Mouse (Mus musculus): Measurements from ENCODE around the gene Tbcc. TPM values are rescaled to one million over a fixed set of nuclear protein-coding genes. Genes with fewer than 3 reads are reported as not detected.
A peak's percentile ranks its signal among the peaks of the same experiment; 100 is the strongest.

The Tbcc gene
- polyA plus RNA-seq, 1 experiment from 2014 or later: 87.8 TPM

- peak overlapping the region; percentile 84 for H3K4me2 ChIP-seq (replicated peaks)
- peak overlapping the region; percentile 72 for H3K9ac ChIP-seq
- ATAC-seq (ENCODE audit: low FRiP score, low read depth): peak; percentile 66
- H3K9me3 ChIP-seq: no peaks in the 10 kb centered on the region
- no peaks in the 10 kb centered on the region for H3K27me3 ChIP-seq (replicated peaks)
- H3K4me3 ChIP-seq: peak overlapping the region; percentile 61
- H3K27ac ChIP-seq: peak overlapping the region; percentile 96
- H3K4me1 ChIP-seq: peaks cover 25% of the 10 kb centered on the region
- under 1% methylated on average over 43 of the region's 44 CpGs for WGBS
- no peaks in the 10 kb centered on the region; the same call in 1 of the 2 replicates for H3K36me3 ChIP-seq
Measured at GRCm38 (mm10) chr17:46889450-46890084, 917 bp upstream of the Tbcc start.

- Histone ChIP-seq H3K4me3 (peak overlapping the region; percentile 89), H3K4me1 (peaks cover 25% of the 10 kb centered on the region), H3K9me3 (no peaks in the 10 kb centered on the region), H3K27ac (peak overlapping the region; percentile 71), H3K4me2 (replicated peaks) (peak overlapping the region; percentile 84), H3K27me3 (replicated peaks) (no peaks in the 10 kb centered on the region), H3K9ac (peak overlapping the region; percentile 93), H3K36me3 (no peaks in the 10 kb centered on the region; the same call in 1 of the 2 replicates)
- ATAC-seq (ENCODE audit: low FRiP score, low read depth): peak; percentile 26
- WGBS: 2% methylated on average over 63 of the region's 64 CpGs
Measured at GRCm38 (mm10) chr17:46890843-46891594, 535 bp downstream of the Tbcc start.

- WGBS: 93% methylated on average over 9 of the region's 9 CpGs
Measured at GRCm38 (mm10) chr17:46895426-46895825, 4.9 kb downstream of the Tbcc start.

GRCm38 (mm10) chr17:46897221-46897950 lies 6.9 kb downstream of the Tbcc start:
- 49% methylated on average over 13 of the region's 13 CpGs for WGBS

More at GRCm38 (mm10) chr17:46895426-46895825, 4.9 kb downstream of the Tbcc start:
- H3K9ac ChIP-seq: no peak overlapping the region
- no peak for ATAC-seq (ENCODE audit: low FRiP score, low read depth)
- no peak overlapping the region for H3K4me2 ChIP-seq (replicated peaks)
- no peaks in the 10 kb centered on the region for H3K27me3 ChIP-seq (replicated peaks)
- H3K9me3 ChIP-seq: no peaks in the 10 kb centered on the region
- peaks cover 25% of the 10 kb centered on the region for H3K4me1 ChIP-seq
- no peak overlapping the region for H3K4me3 ChIP-seq
- H3K27ac ChIP-seq: no peak overlapping the region
- no peaks in the 10 kb centered on the region; the same call in 1 of the 2 replicates for H3K36me3 ChIP-seq

GRCm38 (mm10) chr17:46900941-46901340 lies 10.5 kb downstream of the Tbcc start:
- WGBS: 54% methylated on average over 2 of the region's 2 CpGs
- ATAC-seq (ENCODE audit: low FRiP score, low read depth): no peak
- Histone ChIP-seq H3K4me1 (no peaks in the 10 kb centered on the region; the same call in 1 of the 2 replicates), H3K9ac (no peak overlapping the region), H3K9me3 (no peaks in the 10 kb centered on the region), H3K36me3 (no peaks in the 10 kb centered on the region), H3K4me3 (no peak overlapping the region), H3K4me2 (replicated peaks) (no peak overlapping the region), H3K27me3 (replicated peaks) (no peaks in the 10 kb centered on the region), H3K27ac (no peak overlapping the region)

More at GRCm38 (mm10) chr17:46897221-46897950, 6.9 kb downstream of the Tbcc start:
- no peak overlapping the region for H3K27ac ChIP-seq
- no peaks in the 10 kb centered on the region for H3K9me3 ChIP-seq
- no peak for ATAC-seq (ENCODE audit: low FRiP score, low read depth)
- no peaks in the 10 kb centered on the region for H3K27me3 ChIP-seq (replicated peaks)
- no peaks in the 10 kb centered on the region; the same call in 1 of the 2 replicates for H3K36me3 ChIP-seq
- no peak overlapping the region for H3K4me2 ChIP-seq (replicated peaks)
- H3K4me3 ChIP-seq: no peak overlapping the region
- peaks cover 12% of the 10 kb centered on the region for H3K4me1 ChIP-seq
- H3K9ac ChIP-seq: no peak overlapping the region

- no peaks in the 10 kb centered on the region for H3K27me3 ChIP-seq (replicated peaks)
- H3K27ac ChIP-seq: no peak overlapping the region
- no peaks in the 10 kb centered on the region for H3K36me3 ChIP-seq
- H3K4me3 ChIP-seq: no peak overlapping the region
- H3K9ac ChIP-seq: no peak overlapping the region
- 23% methylated on average over 19 of the region's 19 CpGs for WGBS
- no peak overlapping the region for H3K4me2 ChIP-seq (replicated peaks)
- 0 out of 2 replicates have a peak, but pooled peaks cover 3% of the 10 kb centered on the region for H3K9me3 ChIP-seq
- H3K4me1 ChIP-seq: no peaks in the 10 kb centered on the region
- 0 out of 2 replicates have a peak, but pooled peaks have one; percentile 63 for ATAC-seq (ENCODE audit: low FRiP score, low read depth)
Measured at GRCm38 (mm10) chr17:46903876-46904490, 13.5 kb downstream of the Tbcc start.

GRCm38 (mm10) chr17:46910186-46910585 lies 19.7 kb downstream of the Tbcc start, which contains the start of gene Prph2:
Gene Prph2 (plus strand): TSS chr17:46910459.
- no peak within 1 kb of the TSS for H3K27ac ChIP-seq
- no peaks in the 10 kb centered on the region for H3K36me3 ChIP-seq
- H3K27me3 ChIP-seq (replicated peaks): no peaks in the 10 kb centered on the region
- ATAC-seq (ENCODE audit: low FRiP score, low read depth): no peak
- H3K4me3 ChIP-seq: no peak within 1 kb of the TSS
- H3K4me1 ChIP-seq: no peaks in the 10 kb centered on the region
- H3K9ac ChIP-seq: no peak within 1 kb of the TSS
- 0 out of 2 replicates have a peak, but pooled peaks cover 3% of the 10 kb centered on the region for H3K9me3 ChIP-seq
- H3K4me2 ChIP-seq (replicated peaks): no peak within 1 kb of the TSS
- WGBS: 90% methylated on average over 10 of the region's 10 CpGs

- no peaks in the 10 kb centered on the region for H3K4me1 ChIP-seq
- 0 out of 2 replicates have a peak, but pooled peaks cover 3% of the 10 kb centered on the region for H3K9me3 ChIP-seq
- ATAC-seq (ENCODE audit: low FRiP score, low read depth): no peak
- H3K36me3 ChIP-seq: no peaks in the 10 kb centered on the region
- H3K4me3 ChIP-seq: no peak overlapping the region
- H3K27ac ChIP-seq: no peak overlapping the region
- H3K27me3 ChIP-seq (replicated peaks): no peaks in the 10 kb centered on the region
- no peak overlapping the region for H3K4me2 ChIP-seq (replicated peaks)
- H3K9ac ChIP-seq: no peak overlapping the region
- WGBS: 58% methylated on average over 6 of the region's 6 CpGs
Measured at GRCm38 (mm10) chr17:46912331-46912730, 21.8 kb downstream of the Tbcc start.

GRCm38 (mm10) chr17:46915129-46915528 lies 24.6 kb downstream of the Tbcc start:
- H3K27me3 ChIP-seq (replicated peaks): no peaks in the 10 kb centered on the region
- no peak overlapping the region for H3K27ac ChIP-seq
- H3K36me3 ChIP-seq: no peaks in the 10 kb centered on the region
- H3K4me3 ChIP-seq: no peak overlapping the region
- H3K9me3 ChIP-seq: no peaks in the 10 kb centered on the region
- WGBS: 57% methylated on average over 3 of the region's 3 CpGs
- no peaks in the 10 kb centered on the region for H3K4me1 ChIP-seq
- no peak overlapping the region for H3K9ac ChIP-seq
- H3K4me2 ChIP-seq (replicated peaks): no peak overlapping the region
- ATAC-seq (ENCODE audit: low FRiP score, low read depth): no peak

- H3K9me3 ChIP-seq: no peaks in the 10 kb centered on the region
- H3K27me3 ChIP-seq (replicated peaks): no peaks in the 10 kb centered on the region
- no peaks in the 10 kb centered on the region for H3K4me1 ChIP-seq
- H3K9ac ChIP-seq: no peak overlapping the region
- H3K4me3 ChIP-seq: no peak overlapping the region
- no peak overlapping the region for H3K27ac ChIP-seq
- no peak for ATAC-seq (ENCODE audit: low FRiP score, low read depth)
- 41% methylated on average over 4 of the region's 4 CpGs for WGBS
- no peaks in the 10 kb centered on the region for H3K36me3 ChIP-seq
- no peak overlapping the region for H3K4me2 ChIP-seq (replicated peaks)
Measured at GRCm38 (mm10) chr17:46918951-46919350, 28.5 kb downstream of the Tbcc start.

- Histone ChIP-seq H3K9ac (no peak overlapping the region), H3K9me3 (no peaks in the 10 kb centered on the region), H3K27ac (no peak overlapping the region), H3K4me2 (replicated peaks) (no peak overlapping the region), H3K4me3 (no peak overlapping the region), H3K36me3 (no peaks in the 10 kb centered on the region), H3K4me1 (no peaks in the 10 kb centered on the region), H3K27me3 (replicated peaks) (no peaks in the 10 kb centered on the region)
- no peak for ATAC-seq (ENCODE audit: low FRiP score, low read depth)
- 71% methylated on average over 6 of the region's 6 CpGs for WGBS
Measured at GRCm38 (mm10) chr17:46920855-46921254, 30.4 kb downstream of the Tbcc start.
